In genomic region chr3:105019826-105020692, GRCm38 (mm10) we compare ENCODE assay signal across 10 mouse cellular contexts. TPM values are rescaled to one million over a fixed set of nuclear protein-coding genes. Genes with fewer than 3 reads are reported as not detected.
A peak's percentile ranks its signal among the peaks of the same experiment; 100 is the strongest.
DNase-seq lines count a peak whose midpoint lies in the region; ATAC-seq lines count a peak whose summit lies in the region.
"Had no signal": no experiment of that assay in that cellular context is flagged by ENCODE, and none has a peak within 500 bp of the region (broad histone marks: within the 10 kb centered on the region; RNA-seq: fewer than 3 reads in every experiment).

No protein-coding gene starts in this region.

- H3K4me1 ChIP-seq in embryonic facial prominence, embryonic 12.5 days = 0 out of 2 replicates have a peak, but pooled peaks cover 6% of the 10 kb centered on the region
- H3K4me1 ChIP-seq in embryonic facial prominence, embryonic 10.5 days = peaks cover 17% of the 10 kb centered on the region
- peaks cover 12% of the 10 kb centered on the region for H3K4me1 ChIP-seq in neural tube, embryonic 13.5 days (replicated peaks)
- H3K4me1 ChIP-seq in liver, embryonic 15.5 days (replicated peaks) = no peaks in the 10 kb centered on the region
- H3K4me1 ChIP-seq in stomach, embryonic 16.5 days (ENCODE audit: control insufficient read depth, insufficient read depth, low read length) = peaks cover 18% of the 10 kb centered on the region; the same call in 1 of the 2 replicates

- ATAC-seq in embryonic facial prominence, embryonic 12.5 days (ENCODE audit: insufficient number of reproducible peaks, insufficient read depth, low FRiP score, low TSS enrichment) = no peak
- ATAC-seq in neural tube, embryonic 13.5 days (ENCODE audit: low read depth) = no peak
- no peak for ATAC-seq in liver, embryonic 15.5 days (ENCODE audit: insufficient read depth)
- no peak for ATAC-seq in stomach, embryonic 16.5 days (ENCODE audit: insufficient read depth, low FRiP score)
- no peak for ATAC-seq in erythroblast, adult 5-6 weeks (replicated peaks; ENCODE audit: low FRiP score, poor library complexity, severe bottlenecking)

- H3K9ac ChIP-seq in embryonic facial prominence, embryonic 12.5 days = no peak overlapping the region
- no peak overlapping the region for H3K9ac ChIP-seq in neural tube, embryonic 13.5 days
- H3K9ac ChIP-seq in liver, embryonic 15.5 days = no peak overlapping the region
- no peak overlapping the region for H3K9ac ChIP-seq in stomach, embryonic 16.5 days (ENCODE audit: low read length)

- no peak overlapping the region for H3K4me3 ChIP-seq in embryonic facial prominence, embryonic 12.5 days
- H3K4me3 ChIP-seq in embryonic facial prominence, embryonic 10.5 days = no peak overlapping the region
- no peak overlapping the region for H3K4me3 ChIP-seq in neural tube, embryonic 13.5 days
- H3K4me3 ChIP-seq in liver, embryonic 15.5 days (replicated peaks) = no peak overlapping the region
- H3K4me3 ChIP-seq in stomach, embryonic 16.5 days (replicated peaks; ENCODE audit: low read length) = no peak overlapping the region

- H3K27me3 ChIP-seq in embryonic facial prominence, embryonic 12.5 days = no peaks in the 10 kb centered on the region
- H3K27me3 ChIP-seq in embryonic facial prominence, embryonic 10.5 days (replicated peaks; ENCODE audit: low read depth, poor library complexity, severe bottlenecking) = no peaks in the 10 kb centered on the region
- H3K27me3 ChIP-seq in neural tube, embryonic 13.5 days = no peaks in the 10 kb centered on the region
- no peaks in the 10 kb centered on the region for H3K27me3 ChIP-seq in liver, embryonic 15.5 days
- no peaks in the 10 kb centered on the region for H3K27me3 ChIP-seq in stomach, embryonic 16.5 days (ENCODE audit: control insufficient read depth, insufficient read depth, low read length)

- DNase-seq in embryonic facial prominence, embryonic 10.5 days (ENCODE audit: low spot score) = no peak
- DNase-seq in neural tube, embryonic 10.5 days (ENCODE audit: extremely low spot score, low spot score) = no peak
- DNase-seq in right cerebral cortex, postnatal 4 days = no peak

- 0 out of 2 replicates have a peak overlapping the region, but pooled peaks have one; percentile 6 for H3K27ac ChIP-seq in embryonic facial prominence, embryonic 12.5 days
- H3K27ac ChIP-seq in embryonic facial prominence, embryonic 10.5 days (replicated peaks) = no peak overlapping the region
- 0 out of 2 replicates have a peak overlapping the region, but pooled peaks have one; percentile 23 for H3K27ac ChIP-seq in neural tube, embryonic 13.5 days (replicated peaks)
- H3K27ac ChIP-seq in liver, embryonic 15.5 days (replicated peaks) = 0 out of 2 replicates have a peak overlapping the region, but pooled peaks have one; percentile 14
- peak overlapping the region; percentile 68 for H3K27ac ChIP-seq in stomach, embryonic 16.5 days (ENCODE audit: low read length)

- H3K36me3 ChIP-seq in embryonic facial prominence, embryonic 12.5 days = peaks cover 15% of the 10 kb centered on the region
- peaks cover 72% of the 10 kb centered on the region for H3K36me3 ChIP-seq in embryonic facial prominence, embryonic 10.5 days (replicated peaks)
- H3K36me3 ChIP-seq in neural tube, embryonic 13.5 days = peaks cover 14% of the 10 kb centered on the region; the same call in 1 of the 2 replicates
- H3K36me3 ChIP-seq in liver, embryonic 15.5 days (replicated peaks) = no peaks in the 10 kb centered on the region
- no peaks in the 10 kb centered on the region for H3K36me3 ChIP-seq in stomach, embryonic 16.5 days (ENCODE audit: control insufficient read depth, insufficient read depth, low read length)

- 41% methylated on average over 12 of the region's 12 CpGs for WGBS in embryonic facial prominence, embryonic 12.5 days
- 53% methylated on average over 12 of the region's 12 CpGs for WGBS in embryonic facial prominence, embryonic 10.5 days
- 53% methylated on average over 12 of the region's 12 CpGs for WGBS in neural tube, embryonic 13.5 days
- WGBS in liver, embryonic 15.5 days (ENCODE audit: insufficient replicate concordance) = 18% methylated on average over 12 of the region's 12 CpGs
- WGBS in stomach, embryonic 16.5 days = 24% methylated on average over 12 of the region's 12 CpGs

- no peak overlapping the region for H3K4me2 ChIP-seq in embryonic facial prominence, embryonic 12.5 days (replicated peaks)
- H3K4me2 ChIP-seq in neural tube, embryonic 13.5 days = no peak overlapping the region
- H3K4me2 ChIP-seq in liver, embryonic 15.5 days = no peak overlapping the region
- no peak overlapping the region for H3K4me2 ChIP-seq in stomach, embryonic 16.5 days (ENCODE audit: low read depth, low read length)

- H3K9me3 ChIP-seq in embryonic facial prominence, embryonic 12.5 days = no peaks in the 10 kb centered on the region
- no peaks in the 10 kb centered on the region for H3K9me3 ChIP-seq in embryonic facial prominence, embryonic 10.5 days
- no peaks in the 10 kb centered on the region for H3K9me3 ChIP-seq in neural tube, embryonic 13.5 days
- no peaks in the 10 kb centered on the region for H3K9me3 ChIP-seq in liver, embryonic 15.5 days (replicated peaks)
- H3K9me3 ChIP-seq in stomach, embryonic 16.5 days (replicated peaks; ENCODE audit: control insufficient read depth, low read length) = no peaks in the 10 kb centered on the region

RNA-seq across cellular contexts. Expression of gene Cttnbp2nl, which starts 32.9 kb away (rescaled TPM):
- polyA plus RNA-seq in embryonic facial prominence, embryonic 12.5 days (2016; fragmentation: Nextera tagmentation; extraction: Ambion mirVana) = 43.6 and 49.9 TPM in 2 replicates
- polyA plus RNA-seq in embryonic facial prominence, embryonic 10.5 days (2016; fragmentation: Nextera tagmentation; extraction: Ambion mirVana) = 51.2 and 52.4 TPM in 2 replicates
- polyA plus RNA-seq in neural tube, embryonic 13.5 days (2015; fragmentation: Nextera tagmentation; extraction: Ambion mirVana) = 52.8 and 59.4 TPM in 2 replicates
- polyA plus RNA-seq in liver, embryonic 15.5 days (2015; fragmentation: Nextera tagmentation; extraction: Ambion mirVana) = 2.1 and 2.2 TPM in 2 replicates
- 25.8 and 28.7 TPM in 2 replicates for polyA plus RNA-seq in stomach, embryonic 16.5 days (2015; fragmentation: Nextera tagmentation; extraction: Ambion mirVana)
- not detected in 2 replicates for total RNA-seq in erythroblast, adult 5-6 weeks (2015; ENCODE audit: low replicate concordance)
- under 0.01 and 0.42 TPM in 2 replicates for total RNA-seq in erythroblast, adult 5-6 weeks (2017; ENCODE audit: low replicate concordance)

RNA-seq across cellular contexts. Expression of gene 4930564D02Rik, which starts 46.6 kb away (rescaled TPM):
- polyA plus RNA-seq in embryonic facial prominence, embryonic 12.5 days (2016; fragmentation: Nextera tagmentation; extraction: Ambion mirVana) = not detected in 2 replicates
- not detected in 2 replicates for polyA plus RNA-seq in embryonic facial prominence, embryonic 10.5 days (2016; fragmentation: Nextera tagmentation; extraction: Ambion mirVana)
- not detected in 2 replicates for polyA plus RNA-seq in neural tube, embryonic 13.5 days (2015; fragmentation: Nextera tagmentation; extraction: Ambion mirVana)
- polyA plus RNA-seq in liver, embryonic 15.5 days (2015; fragmentation: Nextera tagmentation; extraction: Ambion mirVana) = not detected in 2 replicates
- polyA plus RNA-seq in stomach, embryonic 16.5 days (2015; fragmentation: Nextera tagmentation; extraction: Ambion mirVana) = not detected in 2 replicates
- total RNA-seq in erythroblast, adult 5-6 weeks (2015; ENCODE audit: low replicate concordance) = not detected in 2 replicates
- not detected in 2 replicates for total RNA-seq in erythroblast, adult 5-6 weeks (2017; ENCODE audit: low replicate concordance)
- polyA plus RNA-seq: limb, embryonic 11.5 days; neural tube, embryonic 11.5 days had no signal

RNA-seq across cellular contexts. Expression of gene Wnt2b, which starts 58.3 kb away (rescaled TPM):
- 1.2 and 1.3 TPM in 2 replicates for polyA plus RNA-seq in embryonic facial prominence, embryonic 12.5 days (2016; fragmentation: Nextera tagmentation; extraction: Ambion mirVana)
- 0.50 and 0.66 TPM in 2 replicates for polyA plus RNA-seq in embryonic facial prominence, embryonic 10.5 days (2016; fragmentation: Nextera tagmentation; extraction: Ambion mirVana)
- polyA plus RNA-seq in neural tube, embryonic 13.5 days (2015; fragmentation: Nextera tagmentation; extraction: Ambion mirVana) = 0.47 and 0.80 TPM in 2 replicates
- 0.05 and 0.20 TPM in 2 replicates for polyA plus RNA-seq in liver, embryonic 15.5 days (2015; fragmentation: Nextera tagmentation; extraction: Ambion mirVana)
- 2.1 and 3.1 TPM in 2 replicates for polyA plus RNA-seq in stomach, embryonic 16.5 days (2015; fragmentation: Nextera tagmentation; extraction: Ambion mirVana)
- total RNA-seq in erythroblast, adult 5-6 weeks (2015; ENCODE audit: low replicate concordance) = not detected in 2 replicates
- not detected in 2 replicates for total RNA-seq in erythroblast, adult 5-6 weeks (2017; ENCODE audit: low replicate concordance)
